Mouse (Mus musculus): ENCODE measurements around the gene Hps5. TPM values are rescaled to one million over a fixed set of nuclear protein-coding genes. Genes with fewer than 3 reads are reported as not detected.
"Not testable (repeated sequence)": the region's sequence is repeated elsewhere in the genome, so short reads cannot be mapped to it uniquely, and the experiment has no call there.

The Hps5 gene
- total RNA-seq, 2 experiments from 2014 or later = 17.5 to 25.5 TPM

- no peak for ATAC-seq (replicated peaks; ENCODE audit: poor library complexity)
Measured at GRCm38 (mm10) chr7:46829911-46830310, 34.0 kb upstream of the Hps5 start.

- ATAC-seq (replicated peaks; ENCODE audit: poor library complexity) = no peak
Measured at GRCm38 (mm10) chr7:46827803-46828184, 31.9 kb upstream of the Hps5 start.

GRCm38 (mm10) chr7:46827046-46827802 lies 31.4 kb upstream of the Hps5 start:
- ATAC-seq (replicated peaks; ENCODE audit: poor library complexity) = no peak

GRCm38 (mm10) chr7:46820876-46821632 lies 25.2 kb upstream of the Hps5 start:
- not testable (repeated sequence) for ATAC-seq (replicated peaks; ENCODE audit: poor library complexity)

GRCm38 (mm10) chr7:46814012-46814411 lies 18.1 kb upstream of the Hps5 start:
- no peak for ATAC-seq (replicated peaks; ENCODE audit: poor library complexity)

- ATAC-seq (replicated peaks; ENCODE audit: poor library complexity) = peak; percentile 76
Measured at GRCm38 (mm10) chr7:46810325-46810724, 14.5 kb upstream of the Hps5 start.

GRCm38 (mm10) chr7:46796779-46797178 lies 915 bp upstream of the Hps5 start:
- no peak for ATAC-seq (replicated peaks; ENCODE audit: poor library complexity)

- no peak for ATAC-seq (replicated peaks; ENCODE audit: poor library complexity)
Measured at GRCm38 (mm10) chr7:46796206-46796679, 379 bp upstream of the Hps5 start.

GRCm38 (mm10) chr7:46793871-46794270 lies 2.0 kb downstream of the Hps5 start:
- ATAC-seq (replicated peaks; ENCODE audit: poor library complexity) = no peak

- no peak for ATAC-seq (replicated peaks; ENCODE audit: poor library complexity)
Measured at GRCm38 (mm10) chr7:46789177-46789849, 6.6 kb downstream of the Hps5 start.

- ATAC-seq (replicated peaks; ENCODE audit: poor library complexity) = peak; percentile 95
Measured at GRCm38 (mm10) chr7:46770706-46771105, 25.2 kb downstream of the Hps5 start.

GRCm38 (mm10) chr7:46768451-46768850 lies 27.4 kb downstream of the Hps5 start:
- no peak for ATAC-seq (replicated peaks; ENCODE audit: poor library complexity)

- ATAC-seq (replicated peaks; ENCODE audit: poor library complexity) = no peak
Measured at GRCm38 (mm10) chr7:46767371-46767770, 28.5 kb downstream of the Hps5 start.

- no peak for ATAC-seq (replicated peaks; ENCODE audit: poor library complexity)
Measured at GRCm38 (mm10) chr7:46764672-46765071, 31.2 kb downstream of the Hps5 start.

GRCm38 (mm10) chr7:46762601-46763000 lies 33.3 kb downstream of the Hps5 start:
- no peak for ATAC-seq (replicated peaks; ENCODE audit: poor library complexity)

GRCm38 (mm10) chr7:46761049-46761795 lies 34.6 kb downstream of the Hps5 start:
- 0 out of 2 replicates have a peak, but pooled peaks have one; percentile 31 for ATAC-seq (replicated peaks; ENCODE audit: poor library complexity)

- ATAC-seq (replicated peaks; ENCODE audit: poor library complexity) = no peak
Measured at GRCm38 (mm10) chr7:46751490-46751889, 44.4 kb downstream of the Hps5 start, which contains the start of gene Saa2. Gene Saa2, plus strand, starts transcription at chr7:46751790.

GRCm38 (mm10) chr7:46748459-46748858 lies 47.4 kb downstream of the Hps5 start:
- no peak for ATAC-seq (replicated peaks; ENCODE audit: poor library complexity)

- no peak for ATAC-seq (replicated peaks; ENCODE audit: poor library complexity)
Measured at GRCm38 (mm10) chr7:46746381-46746780, 49.5 kb downstream of the Hps5 start.

GRCm38 (mm10) chr7:46745816-46746215 lies 50.0 kb downstream of the Hps5 start:
- ATAC-seq (replicated peaks; ENCODE audit: poor library complexity) = peak; percentile 95

GRCm38 (mm10) chr7:46742880-46743279 lies 53.0 kb downstream of the Hps5 start, which contains the start of gene Saa1:
Gene Saa1, minus strand, starts transcription at chr7:46742980.
- not testable (repeated sequence) for ATAC-seq (replicated peaks; ENCODE audit: poor library complexity)

All from megakaryocyte progenitor cell, adult 5-6 weeks (primary cell).